Mouse (Mus musculus): Measurements from ENCODE around the gene Dip2c. TPM values are rescaled to one million over a fixed set of nuclear protein-coding genes. Genes with fewer than 3 reads are reported as not detected.

Dip2c gene
- polyA plus RNA-seq, 1 experiment from 2014 or later, result 7.1 TPM

DNA sequence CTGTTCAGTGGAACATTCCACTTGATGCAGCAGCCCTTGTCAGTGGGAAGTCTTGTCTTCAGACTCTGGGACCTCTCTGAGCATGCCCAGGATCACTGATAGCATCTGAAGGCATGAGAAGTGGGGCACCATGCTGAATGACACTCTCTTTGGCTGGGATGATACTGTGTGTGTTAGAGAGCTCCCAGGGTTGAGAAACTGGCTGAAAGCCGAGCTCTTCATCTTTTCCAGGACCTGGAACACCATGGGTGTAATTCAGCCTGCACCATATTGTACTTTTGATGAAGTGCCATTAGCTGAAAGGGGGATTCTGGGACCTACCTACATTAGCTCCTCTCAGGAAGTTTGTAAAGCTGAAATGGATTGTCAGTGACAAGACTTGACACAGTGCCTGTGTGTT is 146.5 kb downstream of the Dip2c start:
- 84% methylated on average over 1 of the region's 1 CpGs for WGBS
- Histone ChIP-seq H3K36me3 (ENCODE audit: control insufficient read depth, insufficient read depth, low read length) (no peaks in the 10 kb centered on the region), H3K27me3 (ENCODE audit: control insufficient read depth, insufficient read depth, low read length) (no peaks in the 10 kb centered on the region), H3K4me3 (ENCODE audit: low read depth, low read length) (no peak overlapping the region), H3K27ac (ENCODE audit: low read depth, low read length) (no peak overlapping the region), H3K9ac (ENCODE audit: low read length) (no peak overlapping the region), H3K4me1 (ENCODE audit: control insufficient read depth, insufficient read depth, low read length) (no peaks in the 10 kb centered on the region), H3K4me2 (no peak overlapping the region), H3K9me3 (ENCODE audit: control insufficient read depth, low read length) (no peaks in the 10 kb centered on the region)
- DNase-seq (ENCODE audit: low spot score, missing footprints) (no peak), ATAC-seq (ENCODE audit: low FRiP score) (no peak)

DNA sequence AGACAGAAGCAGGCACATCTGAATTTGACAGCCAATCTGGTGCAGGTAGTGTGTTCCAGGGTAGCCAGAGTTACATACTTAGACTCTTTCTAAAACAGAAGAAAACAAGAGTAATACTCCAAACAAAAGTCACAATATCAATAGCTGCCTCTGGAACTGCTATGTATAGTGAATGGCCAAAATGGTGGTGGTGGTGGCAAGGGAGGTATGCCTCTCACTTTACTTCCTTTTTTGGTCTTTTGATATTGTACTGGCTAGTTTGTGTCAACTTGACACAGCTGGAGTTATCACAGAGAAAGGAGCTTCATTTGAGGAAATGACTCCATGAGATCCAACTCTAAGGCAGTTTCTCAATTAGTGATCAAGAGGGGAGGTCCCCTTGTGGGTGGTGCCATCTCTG is 148.1 kb downstream of the Dip2c start:
- no peak overlapping the region for H3K4me2 ChIP-seq
- DNase-seq (ENCODE audit: low spot score, missing footprints), result no peak
- no peak overlapping the region for H3K4me3 ChIP-seq (ENCODE audit: low read depth, low read length)
- no peaks in the 10 kb centered on the region for H3K36me3 ChIP-seq (ENCODE audit: control insufficient read depth, insufficient read depth, low read length)
- H3K27ac ChIP-seq (ENCODE audit: low read depth, low read length), result no peak overlapping the region
- no peak for ATAC-seq (ENCODE audit: low FRiP score)
- no peaks in the 10 kb centered on the region for H3K9me3 ChIP-seq (ENCODE audit: control insufficient read depth, low read length)
- H3K4me1 ChIP-seq (ENCODE audit: control insufficient read depth, insufficient read depth, low read length), result no peaks in the 10 kb centered on the region
- no peak overlapping the region for H3K9ac ChIP-seq (ENCODE audit: low read length)
- H3K27me3 ChIP-seq (ENCODE audit: control insufficient read depth, insufficient read depth, low read length), result no peaks in the 10 kb centered on the region

DNA sequence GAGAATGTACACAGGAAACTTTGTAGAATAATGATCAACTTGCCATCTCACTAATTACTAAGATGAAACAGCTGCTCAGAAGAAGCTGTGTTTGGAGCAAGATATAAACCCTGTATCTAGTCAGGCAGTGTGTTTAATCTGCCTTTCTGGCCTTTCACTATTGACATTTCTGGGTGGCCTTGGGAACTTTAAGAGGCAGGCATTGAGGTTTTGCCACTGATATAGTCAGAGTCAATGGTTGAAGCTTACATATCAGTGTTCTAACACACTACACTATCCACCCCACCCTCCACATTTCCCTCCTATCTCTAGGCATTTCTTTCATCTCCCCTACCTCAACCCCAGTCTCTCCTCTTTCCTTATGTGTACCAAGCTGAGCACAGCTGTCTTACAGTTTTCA is 149.9 kb downstream of the Dip2c start:
- Histone ChIP-seq H3K4me3 (ENCODE audit: low read depth, low read length) (no peak overlapping the region), H3K9ac (ENCODE audit: low read length) (no peak overlapping the region), H3K4me1 (ENCODE audit: control insufficient read depth, insufficient read depth, low read length) (no peaks in the 10 kb centered on the region), H3K27ac (ENCODE audit: low read depth, low read length) (no peak overlapping the region), H3K9me3 (ENCODE audit: control insufficient read depth, low read length) (peaks cover 2% of the 10 kb centered on the region; the same call in 1 of the 2 replicates), H3K36me3 (ENCODE audit: control insufficient read depth, insufficient read depth, low read length) (no peaks in the 10 kb centered on the region), H3K4me2 (no peak overlapping the region), H3K27me3 (ENCODE audit: control insufficient read depth, insufficient read depth, low read length) (no peaks in the 10 kb centered on the region)
- DNase-seq (ENCODE audit: low spot score, missing footprints) (peak; percentile 31), ATAC-seq (ENCODE audit: low FRiP score) (no peak)

DNA sequence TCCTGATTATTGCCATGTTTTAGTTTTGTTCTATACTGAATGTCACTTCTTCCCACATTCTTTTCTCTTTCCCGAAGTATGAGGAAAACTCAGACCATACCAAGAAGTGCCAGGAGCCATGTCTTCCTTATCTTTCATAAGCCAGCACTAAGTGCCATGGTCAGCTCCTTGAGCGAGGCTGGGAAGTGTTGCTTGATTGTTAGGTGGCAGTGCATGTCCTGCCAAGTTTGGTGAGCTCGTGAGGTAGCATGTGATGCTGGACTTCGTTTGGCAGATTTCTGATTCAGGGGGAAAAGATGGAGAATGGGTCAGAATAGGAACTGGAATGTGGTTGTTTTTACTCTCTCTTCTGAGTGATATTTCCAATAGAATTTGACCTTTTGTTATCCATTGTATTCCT is 150.5 kb downstream of the Dip2c start:
- peak; percentile 28 for DNase-seq (ENCODE audit: low spot score, missing footprints)
- Histone ChIP-seq H3K9me3 (ENCODE audit: control insufficient read depth, low read length) (peaks cover 3% of the 10 kb centered on the region; the same call in 1 of the 2 replicates), H3K4me1 (ENCODE audit: control insufficient read depth, insufficient read depth, low read length) (no peaks in the 10 kb centered on the region), H3K27me3 (ENCODE audit: control insufficient read depth, insufficient read depth, low read length) (no peaks in the 10 kb centered on the region), H3K4me2 (no peak overlapping the region), H3K36me3 (ENCODE audit: control insufficient read depth, insufficient read depth, low read length) (no peaks in the 10 kb centered on the region), H3K27ac (ENCODE audit: low read depth, low read length) (no peak overlapping the region), H3K4me3 (ENCODE audit: low read depth, low read length) (no peak overlapping the region), H3K9ac (ENCODE audit: low read length) (no peak overlapping the region)
- ATAC-seq (ENCODE audit: low FRiP score), result no peak
- WGBS, result 83% methylated on average over 4 of the region's 4 CpGs

DNA sequence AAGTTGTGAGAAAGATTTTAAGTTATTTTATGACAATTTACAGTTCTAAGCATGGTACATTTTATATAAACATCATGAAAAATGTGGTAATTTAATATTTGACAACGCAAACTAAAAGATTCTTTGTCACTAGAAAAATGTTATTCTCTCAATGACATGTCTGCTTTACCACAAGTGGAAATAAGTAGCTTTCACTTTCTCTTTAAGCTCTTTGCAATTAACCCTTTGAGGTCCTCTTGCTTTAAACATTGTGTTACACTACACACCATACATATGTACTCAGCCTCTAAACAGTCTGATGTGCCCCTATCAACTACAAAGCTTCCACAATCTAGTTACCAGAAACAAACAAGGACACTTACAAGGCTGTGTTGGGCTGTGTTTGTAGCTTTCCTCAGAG is 153.6 kb downstream of the Dip2c start:
- WGBS, result 89% methylated on average over 1 of the region's 1 CpGs
- ATAC-seq (ENCODE audit: low FRiP score) (no peak), DNase-seq (ENCODE audit: low spot score, missing footprints) (no peak)
- Histone ChIP-seq H3K36me3 (ENCODE audit: control insufficient read depth, insufficient read depth, low read length) (no peaks in the 10 kb centered on the region), H3K4me3 (ENCODE audit: low read depth, low read length) (no peak overlapping the region), H3K4me2 (no peak overlapping the region), H3K9me3 (ENCODE audit: control insufficient read depth, low read length) (peaks cover 3% of the 10 kb centered on the region; the same call in 1 of the 2 replicates), H3K4me1 (ENCODE audit: control insufficient read depth, insufficient read depth, low read length) (no peaks in the 10 kb centered on the region), H3K27ac (ENCODE audit: low read depth, low read length) (no peak overlapping the region), H3K27me3 (ENCODE audit: control insufficient read depth, insufficient read depth, low read length) (no peaks in the 10 kb centered on the region), H3K9ac (ENCODE audit: low read length) (no peak overlapping the region)

DNA sequence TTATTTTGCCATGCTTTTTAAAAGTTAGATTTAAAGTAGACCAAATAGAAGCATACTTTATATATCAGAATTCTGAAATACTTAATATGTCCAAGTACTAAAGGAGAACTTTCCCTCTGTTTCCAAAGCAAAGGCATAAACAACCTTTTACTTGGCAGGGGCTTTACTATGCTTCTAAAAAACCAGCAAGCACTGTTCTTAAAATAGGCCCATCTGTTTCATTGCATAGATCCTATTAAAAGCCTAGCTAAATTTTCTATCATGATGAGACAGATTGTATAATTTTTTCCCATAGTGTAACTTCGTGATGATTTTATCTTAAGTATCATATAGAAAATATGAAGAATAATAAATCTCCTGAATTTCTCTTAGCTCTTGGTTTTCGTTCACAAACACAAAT is 154.4 kb downstream of the Dip2c start:
- Histone ChIP-seq H3K4me1 (ENCODE audit: control insufficient read depth, insufficient read depth, low read length) (no peaks in the 10 kb centered on the region), H3K4me3 (ENCODE audit: low read depth, low read length) (no peak overlapping the region), H3K36me3 (ENCODE audit: control insufficient read depth, insufficient read depth, low read length) (no peaks in the 10 kb centered on the region), H3K9me3 (ENCODE audit: control insufficient read depth, low read length) (peaks cover 3% of the 10 kb centered on the region; the same call in 1 of the 2 replicates), H3K27me3 (ENCODE audit: control insufficient read depth, insufficient read depth, low read length) (no peaks in the 10 kb centered on the region), H3K27ac (ENCODE audit: low read depth, low read length) (no peak overlapping the region), H3K9ac (ENCODE audit: low read length) (no peak overlapping the region), H3K4me2 (no peak overlapping the region)
- 88% methylated on average over 2 of the region's 2 CpGs for WGBS
- peak; percentile 14 for DNase-seq (ENCODE audit: low spot score, missing footprints)
- ATAC-seq (ENCODE audit: low FRiP score), result no peak

DNA sequence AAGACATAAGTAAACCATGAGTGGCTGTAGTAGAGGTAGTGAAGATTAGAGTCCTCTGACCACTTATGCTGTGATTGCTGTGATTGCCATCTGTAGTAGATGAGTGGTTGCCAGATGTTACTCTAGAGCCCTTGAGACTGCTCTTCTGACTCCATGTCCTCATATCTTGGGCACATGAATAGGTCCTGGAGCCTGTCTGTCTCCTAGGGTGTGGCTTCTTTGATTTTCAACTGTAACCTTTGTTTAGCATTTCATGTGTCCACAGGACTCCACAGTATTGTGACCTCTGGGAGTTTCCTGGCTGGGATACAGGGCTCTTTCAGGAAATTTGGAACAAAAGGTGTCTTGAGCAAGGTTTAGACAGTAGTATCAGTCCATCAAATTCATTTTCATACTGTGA is 155.1 kb downstream of the Dip2c start:
- H3K4me1 ChIP-seq (ENCODE audit: control insufficient read depth, insufficient read depth, low read length), result no peaks in the 10 kb centered on the region
- no peaks in the 10 kb centered on the region for H3K36me3 ChIP-seq (ENCODE audit: control insufficient read depth, insufficient read depth, low read length)
- H3K9ac ChIP-seq (ENCODE audit: low read length), result no peak overlapping the region
- H3K27me3 ChIP-seq (ENCODE audit: control insufficient read depth, insufficient read depth, low read length), result no peaks in the 10 kb centered on the region
- H3K9me3 ChIP-seq (ENCODE audit: control insufficient read depth, low read length), result peaks cover 3% of the 10 kb centered on the region; the same call in 1 of the 2 replicates
- H3K27ac ChIP-seq (ENCODE audit: low read depth, low read length), result no peak overlapping the region
- no peak overlapping the region for H3K4me3 ChIP-seq (ENCODE audit: low read depth, low read length)
- H3K4me2 ChIP-seq, result no peak overlapping the region
- ATAC-seq (ENCODE audit: low FRiP score) (no peak), DNase-seq (ENCODE audit: low spot score, missing footprints) (peak; percentile 28)

DNA sequence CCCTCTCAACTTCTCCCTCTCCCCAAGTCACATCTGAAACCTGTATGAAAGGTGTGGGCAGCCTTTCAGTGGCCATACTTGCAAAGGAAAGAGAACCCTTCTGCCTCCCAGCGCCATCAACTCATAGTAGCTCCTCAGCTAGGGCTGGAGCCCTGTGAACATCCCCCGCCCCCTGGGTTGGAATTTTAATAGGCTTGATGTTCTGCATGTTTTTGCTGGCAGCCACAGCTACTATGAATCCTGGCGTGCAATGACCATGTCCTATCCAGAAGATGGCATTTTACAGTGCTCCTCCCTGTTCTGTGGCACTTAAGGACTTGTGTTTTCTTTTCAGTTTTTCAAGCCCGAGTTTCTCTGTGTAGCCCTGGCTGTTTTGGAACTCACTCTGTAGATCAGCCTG is 166.7 kb downstream of the Dip2c start:
- no peak for ATAC-seq (ENCODE audit: low FRiP score)

DNA sequence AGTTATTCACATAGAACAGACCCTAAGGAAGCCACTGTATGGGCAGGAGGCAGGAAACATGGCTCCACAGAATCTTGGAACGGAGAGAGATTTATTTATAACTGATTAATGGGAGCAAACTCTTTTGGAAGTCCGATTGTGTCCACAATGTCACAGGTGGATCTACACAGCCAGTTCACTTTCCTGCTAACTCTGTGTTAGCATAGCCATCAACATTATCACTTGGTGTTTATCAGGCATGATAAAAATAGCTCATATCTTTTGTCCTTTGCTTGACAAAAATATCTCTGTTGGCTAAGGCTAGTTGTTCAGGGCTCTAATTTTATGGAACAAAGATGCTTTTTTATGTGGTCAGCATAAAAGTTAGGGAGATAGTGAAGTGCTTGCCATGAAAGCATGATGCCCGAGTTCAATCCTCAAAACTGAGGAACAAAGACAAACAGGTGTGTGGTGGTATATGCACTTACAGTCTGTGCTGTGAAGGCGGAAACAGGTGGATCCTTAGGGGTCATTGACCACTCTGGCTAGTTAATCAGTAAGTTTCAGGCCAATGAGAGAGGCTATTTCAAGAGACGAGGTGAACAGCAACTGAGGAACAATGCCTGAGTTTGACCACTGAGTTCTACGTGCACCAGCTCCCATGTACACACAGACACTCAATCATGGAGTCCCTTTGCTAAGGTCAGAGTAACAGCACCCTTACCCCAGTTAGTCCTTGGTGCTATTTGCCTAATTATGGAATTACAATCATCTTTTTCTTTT is 169.4 kb downstream of the Dip2c start:
- H3K36me3 ChIP-seq (ENCODE audit: control insufficient read depth, insufficient read depth, low read length), result no peaks in the 10 kb centered on the region
- ATAC-seq (ENCODE audit: low FRiP score) (no peak), DNase-seq (ENCODE audit: low spot score, missing footprints) (no peak)
- no peaks in the 10 kb centered on the region for H3K4me1 ChIP-seq (ENCODE audit: control insufficient read depth, insufficient read depth, low read length)
- no peak overlapping the region for H3K27ac ChIP-seq (ENCODE audit: low read depth, low read length)
- no peak overlapping the region for H3K9ac ChIP-seq (ENCODE audit: low read length)
- WGBS, result 85% methylated on average over 6 of the region's 6 CpGs
- H3K27me3 ChIP-seq (ENCODE audit: control insufficient read depth, insufficient read depth, low read length), result no peaks in the 10 kb centered on the region
- H3K9me3 ChIP-seq (ENCODE audit: control insufficient read depth, low read length), result no peaks in the 10 kb centered on the region
- H3K4me2 ChIP-seq, result no peak overlapping the region
- no peak overlapping the region for H3K4me3 ChIP-seq (ENCODE audit: low read depth, low read length)

More for the DNA sequence above, 166.7 kb downstream of the Dip2c start:
- Histone ChIP-seq H3K27ac (ENCODE audit: low read depth, low read length) (no peak overlapping the region), H3K4me1 (ENCODE audit: control insufficient read depth, insufficient read depth, low read length) (no peaks in the 10 kb centered on the region), H3K9ac (ENCODE audit: low read length) (no peak overlapping the region), H3K9me3 (ENCODE audit: control insufficient read depth, low read length) (no peaks in the 10 kb centered on the region), H3K27me3 (ENCODE audit: control insufficient read depth, insufficient read depth, low read length) (no peaks in the 10 kb centered on the region), H3K36me3 (ENCODE audit: control insufficient read depth, insufficient read depth, low read length) (no peaks in the 10 kb centered on the region), H3K4me3 (ENCODE audit: low read depth, low read length) (no peak overlapping the region), H3K4me2 (no peak overlapping the region)
- 91% methylated on average over 4 of the region's 4 CpGs for WGBS
- DNase-seq (ENCODE audit: low spot score, missing footprints), result peak; percentile 44

All from midbrain, embryonic 11.5 days (tissue).